Mouse (Mus musculus) adrenal gland, postnatal 10 days (tissue): ENCODE data around the gene Fcgr4. TPM values are rescaled to one million over a fixed set of nuclear protein-coding genes. Genes with fewer than 3 reads are reported as not detected.

Experiments
- microRNA-seq: library from miRNA; unstranded; fragments of <30 nt; microRNA quantifications from one replicate; pipeline ENCODE4 v1.2.0, GENCODE M21; 2021
- total RNA-seq, 2 experiments: library from RNA; stranded (reverse); gene quantifications; 2 replicates each; pipeline ENCODE4 v1.2.3; 2021

Fcgr4 gene
- total RNA-seq, 2 experiments from 2014 or later = 0.85 to 1.2 TPM

Small RNAs within 50 kb of the gene (microRNA-seq; reads per million reads assigned to microRNA genes)
- gene Gm27552 (not detected), gene Mir6546 (2.8 reads per million)

Other genes with a start within 250 kb of the Fcgr4 start
- gene Atf6, start 151.1 kb upstream of the Fcgr4 start, total RNA-seq = 10 to 100 TPM; 26.1 to 27.6 TPM
- under 1 TPM; 0.45 to 0.76 TPM for gene Gm26620, start 133.9 kb upstream of the Fcgr4 start, total RNA-seq
- gene Dusp12, start 133.4 kb upstream of the Fcgr4 start, total RNA-seq = 10 to 100 TPM; 14.0 to 17.7 TPM
- under 1 TPM in 1 of 2 experiments, not detected in 1; 0.24 TPM for gene Fcrlb, start 106.0 kb upstream of the Fcgr4 start, total RNA-seq
- gene Fcrla, start 91.3 kb upstream of the Fcgr4 start, total RNA-seq = 1 to 10 TPM; 3.0 to 3.2 TPM
- 10 to 100 TPM; 12.4 to 22.3 TPM for gene Fcgr2b, start 42.4 kb upstream of the Fcgr4 start, total RNA-seq
- gene Fcgr3, start 46.0 kb downstream of the Fcgr4 start, total RNA-seq = 10 to 100 TPM in 1 of 2 experiments, 1 to 10 TPM in 1; 9.8 to 10.4 TPM
- 1 to 10 TPM in 1 of 2 experiments, under 1 TPM in 1; 0.51 to 1.3 TPM for gene Cfap126, start 95.0 kb downstream of the Fcgr4 start, total RNA-seq
- 100 to 1,000 TPM; 746 to 845 TPM for gene Sdhc, start 131.7 kb downstream of the Fcgr4 start, total RNA-seq
- 10 to 100 TPM; 10.1 to 20.4 TPM for gene Mpz, start 131.8 kb downstream of the Fcgr4 start, total RNA-seq
- 10 to 100 TPM; 28.0 to 30.7 TPM for gene Pcp4l1, start 177.3 kb downstream of the Fcgr4 start, total RNA-seq
- gene Nr1i3, start 195.1 kb downstream of the Fcgr4 start, total RNA-seq = 10 to 100 TPM; 13.4 to 29.4 TPM
- 10 to 100 TPM; 46.9 to 58.1 TPM for gene Tomm40l, start 203.6 kb downstream of the Fcgr4 start, total RNA-seq
- gene Apoa2, start 206.1 kb downstream of the Fcgr4 start, total RNA-seq = 1,000 to 10,000 TPM; 1,052 to 2,650 TPM
- gene Fcer1g, start 215.4 kb downstream of the Fcgr4 start, total RNA-seq = 10 to 100 TPM; 14.4 to 19.2 TPM
- gene Adamts4, start 231.5 kb downstream of the Fcgr4 start, total RNA-seq = 1 to 10 TPM; 4.0 to 5.1 TPM
- gene Ndufs2, start 232.5 kb downstream of the Fcgr4 start, total RNA-seq = 1,000 to 10,000 TPM in 1 of 2 experiments, 100 to 1,000 TPM in 1; 996 to 1,019 TPM